ENCODE assay signal across 15 mouse cellular contexts in genomic region chr8:79354009-79354408, GRCm38 (mm10).
"Had no signal": no experiment of that assay in that cellular context is flagged by ENCODE, and none has a peak within 500 bp of the region (broad histone marks: within the 10 kb centered on the region; RNA-seq: fewer than 3 reads in every experiment).

No protein-coding gene starts in this region.

- H3K27me3 ChIP-seq: liver, embryonic 12.5 days; megakaryocyte, embryonic 14.5 days; midbrain, embryonic 15.5 days; neural tube, embryonic 12.5 days had no signal

- H3K4me3 ChIP-seq: left cerebral cortex, adult 2 months; liver, embryonic 12.5 days; megakaryocyte, embryonic 14.5 days; midbrain, embryonic 15.5 days; neural tube, embryonic 12.5 days had no signal

- H3K9ac ChIP-seq: liver, embryonic 12.5 days; lung, embryonic 14.5 days; midbrain, embryonic 15.5 days; neural tube, embryonic 12.5 days had no signal

- H3K4me2 ChIP-seq: liver, embryonic 12.5 days; lung, embryonic 14.5 days; midbrain, embryonic 11.5 days; midbrain, embryonic 15.5 days; neural tube, embryonic 12.5 days had no signal

- ATAC-seq: liver, embryonic 12.5 days; midbrain, embryonic 15.5 days had no signal

- H3K4me1 ChIP-seq: liver, embryonic 12.5 days had no signal

- H3K27ac ChIP-seq: left cerebral cortex, adult 2 months; liver, embryonic 12.5 days; macrophage; midbrain, embryonic 15.5 days; neural tube, embryonic 12.5 days had no signal

- H3K9me3 ChIP-seq: liver, embryonic 12.5 days; megakaryocyte, embryonic 14.5 days; midbrain, embryonic 15.5 days; neural tube, embryonic 12.5 days had no signal

- DNase-seq: kidney, adult 18-20 months; kidney, postnatal 14 days; lung, embryonic 14.5 days; lung, postnatal 14 days; right cerebral cortex, postnatal 4 days; spleen, adult 18-20 months; thymus, adult 2 months; thymus, postnatal 25 days had no signal
